Mouse (Mus musculus) lung, adult 2 months (tissue): Measurements from ENCODE around the gene Cdkn1c.

Source experiments
- CTCF ChIP-seq: fragments of 200-500 bp; IDR thresholded peaks from 2 replicates; pipeline ENCODE4 v1.5.1; 2011; ENCODE audit warnings: mild to moderate bottlenecking, low read length, control low read depth; ENCODE audit not compliant: insufficient read depth
- POLR2A ChIP-seq: fragments of 200-500 bp; IDR thresholded peaks from 2 replicates; pipeline ENCODE4 v1.6.1; 2011; ENCODE audit warnings: low read depth, mild to moderate bottlenecking, control low read depth, low read length, borderline replicate concordance; ENCODE audit errors: extremely low read depth

DNA sequence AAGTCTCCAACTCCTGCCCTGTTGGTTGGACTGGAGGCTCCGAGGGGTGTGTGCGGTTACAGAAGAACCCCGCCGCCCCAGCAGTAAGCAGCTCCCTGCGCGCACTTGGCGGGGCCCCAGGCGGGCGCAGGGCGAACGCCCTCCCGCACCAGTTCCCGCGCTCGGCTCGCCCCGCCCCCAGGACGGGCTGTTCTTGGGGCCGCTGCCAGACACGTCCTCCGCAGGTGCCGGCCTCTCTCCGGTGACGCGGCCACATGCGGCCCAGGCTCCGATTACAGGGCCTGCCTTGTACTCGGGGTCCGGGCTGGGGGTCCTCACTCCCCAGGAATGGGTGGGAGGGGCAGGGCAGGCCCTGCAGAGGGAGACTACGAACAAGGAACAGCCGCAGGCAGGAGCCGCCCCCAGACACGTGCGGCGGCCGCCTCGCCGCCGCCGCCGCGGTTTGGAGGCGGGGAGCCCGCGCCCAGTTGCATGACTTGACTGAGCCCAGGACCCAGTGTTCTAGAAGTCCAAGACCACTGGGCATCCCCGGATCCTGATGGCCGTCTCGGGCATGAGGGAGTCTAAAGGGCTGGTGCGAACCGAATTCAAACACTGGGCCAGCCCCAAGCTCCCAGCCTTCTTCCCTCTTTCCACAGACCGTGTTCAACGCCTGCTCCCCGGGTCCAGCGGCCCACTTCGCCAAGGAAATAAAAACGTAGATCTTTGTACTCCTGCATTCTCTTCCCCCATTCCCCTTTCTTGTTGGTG, 4.1 kb upstream of the Cdkn1c start:
- TF ChIP-seq POLR2A, result no peak
- TF ChIP-seq CTCF, result no peak
